In the genomic region with DNA sequence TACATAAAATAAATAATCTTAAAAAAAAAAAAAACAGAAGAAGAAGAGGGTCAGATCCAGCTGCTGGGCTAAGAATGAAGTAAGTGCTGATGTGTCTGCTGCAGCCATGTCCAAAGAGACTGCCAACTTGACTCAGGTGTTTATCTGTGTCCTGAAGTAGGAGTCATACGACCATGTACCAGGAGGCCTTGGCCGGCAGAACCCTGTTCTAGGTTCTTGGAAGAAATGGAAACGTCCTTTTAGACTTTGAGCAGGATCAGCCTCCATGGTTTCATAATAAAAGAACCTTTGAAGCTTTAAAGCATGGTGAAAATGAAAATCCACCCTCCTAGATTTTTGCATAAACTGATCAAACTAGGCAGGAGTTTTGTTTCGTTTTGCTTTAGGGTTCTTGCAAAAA, we compare ENCODE assay signal across 24 mouse cellular contexts. TPM values are rescaled to one million over a fixed set of nuclear protein-coding genes. Genes with fewer than 3 reads are reported as not detected.
"Had no signal": no experiment of that assay in that cellular context is flagged by ENCODE, and none has a peak within 500 bp of the region (broad histone marks: within the 10 kb centered on the region; RNA-seq: fewer than 3 reads in every experiment).

No protein-coding gene starts in this region.

- H3K4me2 ChIP-seq: limb, embryonic 12.5 days; limb, embryonic 15.5 days; liver, embryonic 12.5 days; liver, embryonic 15.5 days; midbrain, embryonic 11.5 days had no signal

- H3K27ac ChIP-seq: limb, embryonic 12.5 days; liver, embryonic 12.5 days; liver, embryonic 15.5 days had no signal

- ATAC-seq: inflammation-experienced regulatory T-cells, adult 6 months; intestine, embryonic 16.5 days; liver, embryonic 12.5 days had no signal

- H3K9me3 ChIP-seq: limb, embryonic 12.5 days; limb, embryonic 15.5 days; liver, embryonic 12.5 days; liver, embryonic 15.5 days had no signal

- H3K36me3 ChIP-seq: limb, embryonic 12.5 days; limb, embryonic 15.5 days; liver, embryonic 12.5 days; liver, embryonic 15.5 days had no signal

- H3K4me3 ChIP-seq: limb, embryonic 12.5 days; liver, embryonic 12.5 days; liver, embryonic 15.5 days had no signal

- H3K9ac ChIP-seq: limb, embryonic 12.5 days; limb, embryonic 15.5 days; liver, embryonic 12.5 days; liver, embryonic 15.5 days had no signal

- H3K27me3 ChIP-seq: limb, embryonic 15.5 days; liver, embryonic 12.5 days; liver, embryonic 15.5 days had no signal

- H3K4me1 ChIP-seq: limb, embryonic 12.5 days had no signal

- DNase-seq: left cerebral cortex, postnatal 4 days; lung, postnatal 14 days; midbrain, embryonic 14.5 days; right cerebral cortex, postnatal 4 days; thymus, adult 2 months; thymus, postnatal 14 days; thymus, postnatal 4 days had no signal

RNA-seq across cellular contexts. Expression of gene Fam25c, which starts 0.8 kb away (rescaled TPM):
- total RNA-seq: layer of hippocampus, adult 18-20 months; layer of hippocampus, postnatal 14 days; left cerebral cortex, postnatal 14 days; megakaryocyte progenitor cell, adult 5-6 weeks; megakaryocyte-erythroid progenitor cell, adult 5-6 weeks; midbrain, postnatal 0 days had no signal
- polyA plus RNA-seq: inflammation-experienced regulatory T-cells, adult 6 months; intestine, embryonic 16.5 days; limb, embryonic 12.5 days; liver, embryonic 12.5 days; lung, embryonic 16.5 days; midbrain, embryonic 11.5 days; midbrain, embryonic 14.5 days; midbrain, postnatal 0 days; neural tube, embryonic 11.5 days; neural tube, embryonic 14.5 days; stomach, embryonic 14.5 days had no signal

RNA-seq across cellular contexts. Expression of gene Sncg, which starts 20.1 kb away (rescaled TPM):
- total RNA-seq: megakaryocyte progenitor cell, adult 5-6 weeks; megakaryocyte-erythroid progenitor cell, adult 5-6 weeks had no signal
- polyA plus RNA-seq: inflammation-experienced regulatory T-cells, adult 6 months had no signal

RNA-seq across cellular contexts. Expression of gene Mmrn2, which starts 20.8 kb away (rescaled TPM):
- total RNA-seq: megakaryocyte progenitor cell, adult 5-6 weeks; megakaryocyte-erythroid progenitor cell, adult 5-6 weeks had no signal
